Mouse (Mus musculus): ENCODE measurements around the gene T2. TPM values are rescaled to one million over a fixed set of nuclear protein-coding genes. Genes with fewer than 3 reads are reported as not detected.
A peak's percentile ranks its signal among the peaks of the same experiment; 100 is the strongest.

Gene T2
- polyA plus RNA-seq, 1 experiment from 2014 or later, result 0.46 TPM

GRCm38 (mm10) chr17:8433978-8434960 lies 78.5 kb downstream of the T2 start, which contains the start of gene T:
TSS of gene T (plus strand) at chr17:8434423.
- Histone ChIP-seq H3K4me3 (ENCODE audit: low read depth, low read length) (peak within 1 kb of the TSS; percentile 28), H3K4me2 (ENCODE audit: low read depth, low read length) (peak within 1 kb of the TSS; percentile 41), H3K9me3 (ENCODE audit: control insufficient read depth, low read length) (no peaks in the 10 kb centered on the region), H3K27me3 (replicated peaks; ENCODE audit: control insufficient read depth, insufficient read depth, low read length) (peaks cover 100% of the 10 kb centered on the region), H3K36me3 (ENCODE audit: control insufficient read depth, insufficient read depth, low read length) (no peaks in the 10 kb centered on the region), H3K27ac (replicated peaks; ENCODE audit: low read depth, low read length) (no peak within 1 kb of the TSS), H3K9ac (ENCODE audit: low read depth, low read length) (no peak within 1 kb of the TSS), H3K4me1 (ENCODE audit: control insufficient read depth, insufficient read depth, low read length) (no peaks in the 10 kb centered on the region)
- no peak for DNase-seq (ENCODE audit: low spot score)
- under 1% methylated on average over 48 of the region's 65 CpGs for WGBS
- no peak for ATAC-seq (ENCODE audit: low read depth)

GRCm38 (mm10) chr17:8436184-8436583 lies 80.4 kb downstream of the T2 start:
- Histone ChIP-seq H3K36me3 (ENCODE audit: control insufficient read depth, insufficient read depth, low read length) (no peaks in the 10 kb centered on the region), H3K27me3 (replicated peaks; ENCODE audit: control insufficient read depth, insufficient read depth, low read length) (peaks cover 91% of the 10 kb centered on the region), H3K9me3 (ENCODE audit: control insufficient read depth, low read length) (no peaks in the 10 kb centered on the region), H3K9ac (ENCODE audit: low read depth, low read length) (no peak overlapping the region), H3K4me3 (ENCODE audit: low read depth, low read length) (no peak overlapping the region), H3K27ac (replicated peaks; ENCODE audit: low read depth, low read length) (no peak overlapping the region), H3K4me1 (ENCODE audit: control insufficient read depth, insufficient read depth, low read length) (no peaks in the 10 kb centered on the region), H3K4me2 (ENCODE audit: low read depth, low read length) (no peak overlapping the region)
- 26% methylated on average over 7 of the region's 7 CpGs for WGBS
- ATAC-seq (ENCODE audit: low read depth), result no peak
- DNase-seq (ENCODE audit: low spot score), result no peak

GRCm38 (mm10) chr17:8444062-8444461 lies 88.3 kb downstream of the T2 start:
- 52% methylated on average over 3 of the region's 3 CpGs for WGBS
- ATAC-seq (ENCODE audit: low read depth) (no peak), DNase-seq (ENCODE audit: low spot score) (no peak)
- no peak overlapping the region for H3K4me2 ChIP-seq (ENCODE audit: low read depth, low read length)
- H3K9me3 ChIP-seq (ENCODE audit: control insufficient read depth, low read length), result no peaks in the 10 kb centered on the region
- H3K9ac ChIP-seq (ENCODE audit: low read depth, low read length), result no peak overlapping the region
- H3K36me3 ChIP-seq (ENCODE audit: control insufficient read depth, insufficient read depth, low read length), result no peaks in the 10 kb centered on the region
- H3K27me3 ChIP-seq (replicated peaks; ENCODE audit: control insufficient read depth, insufficient read depth, low read length), result peaks cover 17% of the 10 kb centered on the region
- no peak overlapping the region for H3K4me3 ChIP-seq (ENCODE audit: low read depth, low read length)
- H3K27ac ChIP-seq (replicated peaks; ENCODE audit: low read depth, low read length), result no peak overlapping the region
- no peaks in the 10 kb centered on the region for H3K4me1 ChIP-seq (ENCODE audit: control insufficient read depth, insufficient read depth, low read length)

GRCm38 (mm10) chr17:8447676-8448192 lies 91.9 kb downstream of the T2 start:
- no peak overlapping the region for H3K27ac ChIP-seq (replicated peaks; ENCODE audit: low read depth, low read length)
- no peaks in the 10 kb centered on the region for H3K9me3 ChIP-seq (ENCODE audit: control insufficient read depth, low read length)
- H3K36me3 ChIP-seq (ENCODE audit: control insufficient read depth, insufficient read depth, low read length), result no peaks in the 10 kb centered on the region
- DNase-seq (ENCODE audit: low spot score) (no peak), ATAC-seq (ENCODE audit: low read depth) (no peak)
- H3K9ac ChIP-seq (ENCODE audit: low read depth, low read length), result no peak overlapping the region
- no peak overlapping the region for H3K4me3 ChIP-seq (ENCODE audit: low read depth, low read length)
- no peaks in the 10 kb centered on the region for H3K4me1 ChIP-seq (ENCODE audit: control insufficient read depth, insufficient read depth, low read length)
- 27% methylated on average over 9 of the region's 9 CpGs for WGBS
- H3K4me2 ChIP-seq (ENCODE audit: low read depth, low read length), result no peak overlapping the region
- no peaks in the 10 kb centered on the region for H3K27me3 ChIP-seq (replicated peaks; ENCODE audit: control insufficient read depth, insufficient read depth, low read length)

GRCm38 (mm10) chr17:8448324-8448723 lies 92.5 kb downstream of the T2 start:
- no peak overlapping the region for H3K27ac ChIP-seq (replicated peaks; ENCODE audit: low read depth, low read length)
- no peaks in the 10 kb centered on the region for H3K9me3 ChIP-seq (ENCODE audit: control insufficient read depth, low read length)
- WGBS, result 69% methylated on average over 3 of the region's 3 CpGs
- H3K36me3 ChIP-seq (ENCODE audit: control insufficient read depth, insufficient read depth, low read length), result no peaks in the 10 kb centered on the region
- no peak overlapping the region for H3K4me2 ChIP-seq (ENCODE audit: low read depth, low read length)
- ATAC-seq (ENCODE audit: low read depth) (no peak), DNase-seq (ENCODE audit: low spot score) (no peak)
- H3K4me3 ChIP-seq (ENCODE audit: low read depth, low read length), result no peak overlapping the region
- no peaks in the 10 kb centered on the region for H3K4me1 ChIP-seq (ENCODE audit: control insufficient read depth, insufficient read depth, low read length)
- H3K9ac ChIP-seq (ENCODE audit: low read depth, low read length), result no peak overlapping the region
- no peaks in the 10 kb centered on the region for H3K27me3 ChIP-seq (replicated peaks; ENCODE audit: control insufficient read depth, insufficient read depth, low read length)

GRCm38 (mm10) chr17:8455196-8455595 lies 99.4 kb downstream of the T2 start:
- ATAC-seq (ENCODE audit: low read depth) (no peak), DNase-seq (ENCODE audit: low spot score) (no peak)
- no peak overlapping the region for H3K4me2 ChIP-seq (ENCODE audit: low read depth, low read length)
- no peaks in the 10 kb centered on the region for H3K36me3 ChIP-seq (ENCODE audit: control insufficient read depth, insufficient read depth, low read length)
- no peaks in the 10 kb centered on the region for H3K27me3 ChIP-seq (replicated peaks; ENCODE audit: control insufficient read depth, insufficient read depth, low read length)
- H3K9me3 ChIP-seq (ENCODE audit: control insufficient read depth, low read length), result no peaks in the 10 kb centered on the region
- H3K4me1 ChIP-seq (ENCODE audit: control insufficient read depth, insufficient read depth, low read length), result no peaks in the 10 kb centered on the region
- no peak overlapping the region for H3K27ac ChIP-seq (replicated peaks; ENCODE audit: low read depth, low read length)
- no peak overlapping the region for H3K4me3 ChIP-seq (ENCODE audit: low read depth, low read length)
- WGBS, result 42% methylated on average over 6 of the region's 6 CpGs
- no peak overlapping the region for H3K9ac ChIP-seq (ENCODE audit: low read depth, low read length)

- no peak for ATAC-seq (ENCODE audit: low read depth)
- no peak overlapping the region for H3K9ac ChIP-seq (ENCODE audit: low read depth, low read length)
- WGBS, result 73% methylated on average over 7 of the region's 7 CpGs
- H3K27me3 ChIP-seq (replicated peaks; ENCODE audit: control insufficient read depth, insufficient read depth, low read length), result no peaks in the 10 kb centered on the region
- no peak for DNase-seq (ENCODE audit: low spot score)
- no peak overlapping the region for H3K4me2 ChIP-seq (ENCODE audit: low read depth, low read length)
- H3K9me3 ChIP-seq (ENCODE audit: control insufficient read depth, low read length), result no peaks in the 10 kb centered on the region
- H3K4me1 ChIP-seq (ENCODE audit: control insufficient read depth, insufficient read depth, low read length), result no peaks in the 10 kb centered on the region
- H3K4me3 ChIP-seq (ENCODE audit: low read depth, low read length), result no peak overlapping the region
- no peaks in the 10 kb centered on the region for H3K36me3 ChIP-seq (ENCODE audit: control insufficient read depth, insufficient read depth, low read length)
- no peak overlapping the region for H3K27ac ChIP-seq (replicated peaks; ENCODE audit: low read depth, low read length)
Observed at GRCm38 (mm10) chr17:8455601-8456000, 99.8 kb downstream of the T2 start.

GRCm38 (mm10) chr17:8456856-8457460 lies 101.2 kb downstream of the T2 start:
- H3K27me3 ChIP-seq (replicated peaks; ENCODE audit: control insufficient read depth, insufficient read depth, low read length), result no peaks in the 10 kb centered on the region
- WGBS, result 40% methylated on average over 9 of the region's 9 CpGs
- no peak overlapping the region for H3K27ac ChIP-seq (replicated peaks; ENCODE audit: low read depth, low read length)
- no peak overlapping the region for H3K4me3 ChIP-seq (ENCODE audit: low read depth, low read length)
- no peaks in the 10 kb centered on the region for H3K4me1 ChIP-seq (ENCODE audit: control insufficient read depth, insufficient read depth, low read length)
- H3K9ac ChIP-seq (ENCODE audit: low read depth, low read length), result no peak overlapping the region
- H3K4me2 ChIP-seq (ENCODE audit: low read depth, low read length), result no peak overlapping the region
- no peaks in the 10 kb centered on the region for H3K9me3 ChIP-seq (ENCODE audit: control insufficient read depth, low read length)
- ATAC-seq (ENCODE audit: low read depth) (no peak), DNase-seq (ENCODE audit: low spot score) (no peak)
- H3K36me3 ChIP-seq (ENCODE audit: control insufficient read depth, insufficient read depth, low read length), result no peaks in the 10 kb centered on the region

Measured in embryonic facial prominence, embryonic 14.5 days (tissue).